Mouse (Mus musculus): Measurements from ENCODE around the gene Calml3.

GRCm38 (mm10) chr13:3771221-3771620, 32.9 kb downstream of the Calml3 start:
- TF ChIP-seq CTCF (IDR thresholded peaks at IDR 0.05; ENCODE audit: borderline replicate concordance, insufficient read depth, low read length) (no peak), POLR2A (IDR thresholded peaks at IDR 0.05; ENCODE audit: low read depth, low read length) (no peak)

Data from embryonic fibroblast, embryonic 13.5 days (primary cell).